Mouse (Mus musculus) olfactory bulb, adult 2 months (tissue): ENCODE measurements around the gene Fam186b.

ENCODE experiments used
- CTCF ChIP-seq: fragments of 200-500 bp; IDR thresholded peaks from 2 replicates; pipeline ENCODE4 v1.5.1; 2012; ENCODE audit warnings: low read depth, mild to moderate bottlenecking, low read length, moderate library complexity; ENCODE audit not compliant: insufficient read depth
- POLR2A ChIP-seq: fragments of 200-500 bp; IDR thresholded peaks from 2 replicates; pipeline ENCODE4 v1.6.1; 2012; ENCODE audit warnings: mild to moderate bottlenecking, low read depth, low read length, moderate library complexity; ENCODE audit not compliant: insufficient read depth

DNA sequence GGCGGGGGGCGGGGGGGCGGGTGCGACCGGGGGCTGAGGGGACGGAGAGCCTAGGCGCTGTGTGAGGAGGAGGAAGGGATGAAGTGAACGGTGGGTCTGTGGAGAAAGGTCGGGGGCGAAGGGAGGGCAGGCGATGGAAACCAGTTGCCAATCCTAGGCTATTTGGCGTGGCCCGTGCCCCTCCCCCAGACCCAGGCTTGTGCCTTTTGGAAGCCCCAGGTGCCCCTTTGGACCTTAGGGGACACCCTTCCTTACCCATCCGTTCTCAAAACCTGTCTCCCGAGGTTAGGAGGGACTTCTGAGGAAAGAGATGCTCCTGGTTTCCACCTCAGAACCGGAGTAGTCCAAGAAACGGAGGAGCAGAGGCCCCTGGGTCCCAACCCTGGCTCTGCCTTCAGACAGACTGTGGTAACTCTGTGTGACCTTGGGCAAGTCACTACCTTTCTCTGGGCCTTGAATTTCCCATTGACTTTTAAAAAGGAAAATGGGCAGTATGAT, at the start of gene Fam186b:
- TF ChIP-seq POLR2A (no peak), CTCF (no peak)
